Mouse (Mus musculus) embryonic stem cell, embryonic (primary cell): ENCODE data around the gene Slc25a10.

Experiments used
- CTCF ChIA-PET, 4 experiments: fragments of 300-600 bp in 2 of 4; fragments of 350-600 bp in 2 of 4; sonication (Branson Sonifier 250); formaldehyde crosslinking; loops; one replicate each; lab custom pipeline; 2022; ENCODE audit warnings: inconsistent platforms in 2 of 4; lab: Charles Lee
- POLR2A ChIA-PET, 4 experiments: fragments of 300-600 bp in 2 of 4; fragments of 350-600 bp in 2 of 4; sonication (Branson Sonifier 250); formaldehyde crosslinking; loops; one replicate each; lab custom pipeline; 2022; ENCODE audit warnings: antibody characterized with exemption in 4 of 4, inconsistent platforms in 1 of 4; lab: Charles Lee

The Slc25a10 gene

DNA sequence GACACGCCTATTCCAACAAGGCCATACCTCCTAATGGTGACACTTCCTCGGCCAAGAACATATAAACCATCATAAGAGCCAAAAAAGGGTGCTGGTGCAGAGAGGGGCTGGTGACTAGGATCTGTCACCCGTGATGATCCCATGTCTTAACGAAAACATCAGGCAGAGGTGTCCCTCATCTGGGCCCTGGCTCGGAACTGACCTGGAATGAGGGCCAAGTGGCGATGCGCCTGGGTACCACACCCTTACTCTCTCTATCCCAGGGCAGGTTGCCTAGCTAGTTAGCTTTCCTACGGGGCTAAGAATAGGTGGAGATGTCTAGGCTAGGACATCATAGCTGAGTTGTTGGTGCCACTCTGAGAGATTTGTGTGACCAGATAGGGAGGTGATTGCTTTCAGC lies 42.5 kb downstream of the Slc25a10 start:
- ChIA-PET POLR2A (interaction anchor here in 2 of 4 experiments (0.8 to 1.8 kb wide), 8 partner anchors 9 to 209 kb away, joined by 3 to 5 read pairs (median 3); partner anchors contain the start of genes Arl16 (in 1 of the 2), P4hb (in 1 of the 2) and Ppp1r27 (in 1 of the 2)), CTCF (no interaction called here)

DNA sequence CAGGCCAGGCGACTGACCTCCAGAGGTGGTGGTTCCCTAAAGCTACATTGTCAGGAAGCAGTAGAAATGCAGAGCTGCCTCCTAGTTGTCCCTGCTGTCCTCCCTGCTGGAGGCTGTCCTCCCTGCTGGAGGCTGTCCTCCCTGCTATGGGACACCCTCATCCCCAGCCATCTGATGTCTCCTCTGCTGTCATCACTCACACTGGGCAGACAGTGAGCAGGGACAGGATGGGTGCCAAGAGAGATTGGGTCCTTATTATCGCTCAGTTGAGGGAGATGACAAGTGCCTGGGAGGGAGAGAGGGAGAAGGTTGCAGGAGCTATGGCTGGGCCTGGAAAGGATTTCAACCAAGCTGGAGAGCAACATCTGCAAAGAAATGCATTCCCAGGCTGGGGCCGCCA lies 43.5 kb downstream of the Slc25a10 start:
- POLR2A ChIA-PET, result interaction anchor here in 2 of 4 experiments (0.8 to 1.8 kb wide), 5 partner anchors 8 to 207 kb away, joined by 3 to 5 read pairs (median 4); partner anchors contain the start of gene Arl16 (in 2 of the 2)
- CTCF ChIA-PET, result no interaction called here

DNA sequence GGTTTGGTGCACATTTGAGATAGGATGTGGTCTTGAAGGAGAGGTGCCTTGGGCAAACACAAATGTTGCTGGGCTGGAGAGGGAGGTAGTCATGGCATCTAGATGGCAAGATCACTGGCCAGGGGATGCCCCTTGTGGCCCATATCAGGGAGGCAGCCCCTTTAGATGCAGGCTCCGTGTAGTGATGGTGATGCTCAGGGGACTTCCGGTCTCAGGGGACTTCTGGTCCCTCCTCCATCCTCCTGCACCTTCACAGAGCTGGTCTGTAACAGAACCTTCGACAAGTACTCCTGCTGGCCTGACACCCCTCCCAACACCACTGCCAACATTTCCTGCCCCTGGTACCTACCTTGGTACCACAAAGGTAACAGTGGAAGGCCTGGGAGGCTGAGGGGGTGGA lies 44.2 kb downstream of the Slc25a10 start:
- CTCF ChIA-PET, result interaction anchor here in 1 of 4 experiments (0.9 to 1.0 kb wide), 2 partner anchors 44 to 46 kb away, joined by 3 read pairs; no protein-coding TSS in a partner anchor
- POLR2A ChIA-PET, result interaction anchor here in 1 of 4 experiments (1.1 to 1.4 kb wide), 3 partner anchors 15 to 68 kb away, joined by 3 to 4 read pairs (median 4); partner anchors contain the start of genes Arl16 and Ppp1r27

DNA sequence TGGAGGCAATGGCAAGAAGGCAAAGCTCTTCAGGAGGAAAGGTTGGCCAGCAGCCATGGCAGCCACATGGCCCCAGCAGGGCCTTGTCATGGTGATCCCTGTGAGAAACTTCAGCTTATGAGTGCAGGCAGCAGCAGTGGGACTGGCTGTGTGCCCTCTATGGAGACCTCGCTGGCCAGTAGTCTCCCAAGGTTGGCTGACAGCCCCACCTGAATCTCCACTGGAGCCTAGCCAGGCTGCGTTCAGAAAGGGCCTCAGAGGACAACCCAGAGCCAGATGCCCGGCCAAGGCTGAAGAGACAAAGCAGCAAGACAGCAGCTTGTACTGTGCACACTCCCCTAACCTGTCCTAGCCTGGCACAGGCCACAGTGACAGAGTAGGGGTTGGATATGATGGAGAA lies 46.8 kb downstream of the Slc25a10 start:
- CTCF ChIA-PET, result interaction anchor here in 1 of 4 experiments (1.2 to 1.3 kb wide), 2 partner anchors 41 to 238 kb away, joined by 3 read pairs; no protein-coding TSS in a partner anchor
- POLR2A ChIA-PET, result interaction anchor here in 3 of 4 experiments (0.7 to 1.9 kb wide), 17 partner anchors 8 to 238 kb away, joined by 3 to 11 read pairs (median 4); partner anchors contain the start of genes P4hb (in 2 of the 3), Dcxr (in 1 of the 3), Gcgr (in 1 of the 3) and Mrpl12 (in 1 of the 3)

DNA sequence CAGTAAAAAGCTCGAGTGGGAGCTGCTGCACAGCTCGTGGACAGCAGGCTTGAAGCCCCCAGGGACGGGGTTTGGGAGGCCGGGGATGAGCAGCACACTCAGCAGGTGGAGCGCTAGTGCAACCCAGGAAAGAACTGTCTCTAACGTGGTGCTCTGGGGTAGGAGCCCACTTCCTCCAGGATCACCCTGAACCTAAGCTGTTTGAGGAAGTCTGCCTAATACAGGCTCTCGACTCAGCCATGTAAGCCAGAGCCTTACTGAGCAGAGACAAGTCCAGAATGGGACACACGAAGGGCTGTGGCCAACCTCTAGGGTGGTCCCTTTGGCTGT lies 47.3 kb downstream of the Slc25a10 start:
- ChIA-PET CTCF (interaction anchor here in 1 of 4 experiments (1.2 to 2.4 kb wide), 3 partner anchors 39 to 237 kb away, joined by 3 to 7 read pairs (median 3); no protein-coding TSS in a partner anchor), POLR2A (interaction anchor here in 3 of 4 experiments (0.7 to 1.9 kb wide), 19 partner anchors 8 to 237 kb away, joined by 3 to 11 read pairs (median 3); partner anchors contain the start of genes Gcgr (in 2 of the 3), P4hb (in 2 of the 3), Dcxr (in 1 of the 3) and Mrpl12 (in 1 of the 3))

DNA sequence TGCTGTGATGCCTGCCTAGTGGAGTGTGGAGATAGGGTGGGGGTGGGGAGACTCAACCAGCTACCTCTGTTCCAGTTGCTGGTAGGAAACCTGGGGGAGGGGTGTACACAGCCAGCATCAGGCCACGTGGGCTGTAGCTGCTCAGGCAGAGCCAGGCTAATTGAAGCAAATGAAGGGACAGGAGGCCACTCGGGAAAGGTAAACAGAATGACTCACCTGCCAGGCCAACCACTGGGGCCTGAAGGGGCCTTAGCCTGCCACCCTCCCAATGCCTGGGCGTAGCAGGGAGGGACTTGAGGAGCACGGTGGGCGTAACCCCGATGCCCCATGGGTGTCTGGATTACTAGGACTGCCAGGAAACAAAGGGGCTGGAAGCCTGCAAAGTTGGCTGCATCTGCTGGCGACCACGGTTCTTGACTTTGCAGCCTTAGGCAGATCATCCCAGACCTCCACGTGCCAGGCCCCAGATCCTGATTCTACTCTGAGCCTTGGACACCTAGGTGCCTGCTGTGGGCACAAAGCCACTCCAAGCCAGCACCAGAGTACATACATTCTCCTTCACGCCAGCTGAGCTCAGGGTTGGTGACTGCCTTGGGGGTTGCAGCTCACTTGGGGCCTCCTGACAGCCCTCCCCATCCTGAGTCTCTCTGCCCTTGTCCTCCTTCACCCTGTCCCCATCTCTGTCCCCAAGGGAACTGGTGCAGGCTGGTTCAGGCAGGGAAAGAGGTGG lies 47.8 kb downstream of the Slc25a10 start:
- ChIA-PET CTCF (interaction anchor here in 1 of 4 experiments (0.6 to 2.4 kb wide), 3 partner anchors 38 to 52 kb away, joined by 3 to 7 read pairs (median 3); no protein-coding TSS in a partner anchor), POLR2A (interaction anchor here in 3 of 4 experiments (0.7 to 2.8 kb wide), 23 partner anchors 8 to 237 kb away, joined by 3 to 13 read pairs (median 3); partner anchors contain the start of genes Gcgr (in 2 of the 3), P4hb (in 2 of the 3), Cenpx (in 1 of the 3) and Dcxr (in 1 of the 3))

DNA sequence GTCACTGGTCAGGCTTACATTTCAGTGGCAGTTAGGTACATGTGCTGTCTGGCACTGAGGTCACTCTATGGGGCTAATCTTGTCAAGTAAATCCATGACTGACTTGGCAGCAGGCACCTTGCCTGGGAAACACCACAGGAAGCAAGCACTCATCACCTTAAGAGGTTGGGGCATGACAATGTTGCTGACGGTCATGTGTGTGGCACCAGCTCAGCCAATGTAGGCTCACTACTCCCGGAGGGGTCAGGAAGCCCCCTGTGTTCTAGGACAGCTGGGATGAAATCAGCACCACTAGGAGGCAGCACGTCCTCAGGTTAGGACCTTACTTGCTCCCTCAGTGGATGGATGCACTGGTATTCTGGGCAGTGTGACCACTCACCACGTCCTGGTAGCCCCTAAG lies 50.3 kb downstream of the Slc25a10 start:
- ChIA-PET CTCF (interaction anchor here (0.5 to 2.4 kb wide), 21 partner anchors 9 to 511 kb away, joined by 3 to 9 read pairs (median 4); partner anchors contain the start of genes Gcgr (in 2 of the 4), Ppp1r27 (in 2 of the 4), P4hb (in 1 of the 4) and Slc25a10 (in 1 of the 4)), POLR2A (interaction anchor here in 3 of 4 experiments (0.7 to 3.9 kb wide), 22 partner anchors 9 to 102 kb away, joined by 3 to 16 read pairs (median 4); partner anchors contain the start of genes P4hb (in 3 of the 3), Gcgr (in 2 of the 3), Ppp1r27 (in 2 of the 3) and Arhgdia (in 1 of the 3))

DNA sequence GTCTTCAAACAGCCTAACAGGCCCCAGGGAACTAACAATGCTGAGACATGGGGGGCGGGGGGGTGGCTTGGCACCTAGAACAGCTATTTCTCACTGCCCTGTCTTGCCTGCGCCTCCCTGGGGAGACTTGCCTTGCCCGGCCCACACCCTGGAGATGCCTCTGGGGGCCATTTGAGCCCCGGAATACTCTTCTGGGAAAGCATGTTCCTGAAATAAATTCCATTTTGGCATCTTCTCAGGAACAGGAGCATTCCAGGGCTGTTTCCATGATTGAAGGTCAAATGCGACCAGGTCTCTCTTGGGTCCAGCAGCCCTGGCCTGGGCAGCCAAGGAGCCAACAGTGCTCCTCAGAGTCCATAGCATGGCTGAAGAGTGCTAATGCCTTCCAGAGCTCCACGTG lies 50.7 kb downstream of the Slc25a10 start:
- CTCF ChIA-PET, result interaction anchor here (0.5 to 2.4 kb wide), 17 partner anchors 8 to 300 kb away, joined by 3 to 9 read pairs (median 4); partner anchors contain the start of genes Gcgr (in 2 of the 4), Ppp1r27 (in 2 of the 4), P4hb (in 1 of the 4) and Slc25a10 (in 1 of the 4)

DNA sequence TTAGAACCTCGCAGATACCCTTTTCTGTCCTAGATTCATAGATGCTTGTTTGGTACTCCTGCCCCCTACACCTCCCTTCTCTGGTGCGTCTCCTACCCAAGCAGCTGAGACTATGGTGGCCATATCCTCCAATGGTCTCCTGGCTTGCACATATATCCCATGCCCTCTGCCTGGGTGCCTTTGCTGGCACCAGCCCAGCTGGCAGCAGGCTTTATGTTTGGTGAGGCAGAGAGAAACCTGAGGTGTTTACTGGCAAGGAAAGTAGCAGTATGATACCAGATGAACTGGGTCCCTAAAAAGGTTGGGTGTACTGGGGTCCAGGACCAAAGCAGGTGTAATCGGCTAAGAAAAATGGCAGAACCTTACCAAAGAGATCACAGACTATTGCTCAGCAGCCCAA lies 54.3 kb downstream of the Slc25a10 start:
- ChIA-PET CTCF (interaction anchor here in 2 of 4 experiments (0.6 to 0.7 kb wide), 2 partner anchors 13 to 33 kb away, joined by 3 read pairs; no protein-coding TSS in a partner anchor), POLR2A (interaction anchor here in 3 of 4 experiments (0.9 to 3.1 kb wide), 5 partner anchors 9 to 175 kb away, joined by 3 to 9 read pairs (median 3); partner anchors contain the start of gene P4hb (in 1 of the 3))

More for the DNA sequence above, 50.7 kb downstream of the Slc25a10 start:
- POLR2A ChIA-PET, result interaction anchor here in 3 of 4 experiments (0.7 to 3.9 kb wide), 14 partner anchors 8 to 75 kb away, joined by 3 to 16 read pairs (median 4); partner anchors contain the start of genes Gcgr (in 2 of the 3), P4hb (in 2 of the 3), Ppp1r27 (in 2 of the 3) and Arl16 (in 1 of the 3)

DNA sequence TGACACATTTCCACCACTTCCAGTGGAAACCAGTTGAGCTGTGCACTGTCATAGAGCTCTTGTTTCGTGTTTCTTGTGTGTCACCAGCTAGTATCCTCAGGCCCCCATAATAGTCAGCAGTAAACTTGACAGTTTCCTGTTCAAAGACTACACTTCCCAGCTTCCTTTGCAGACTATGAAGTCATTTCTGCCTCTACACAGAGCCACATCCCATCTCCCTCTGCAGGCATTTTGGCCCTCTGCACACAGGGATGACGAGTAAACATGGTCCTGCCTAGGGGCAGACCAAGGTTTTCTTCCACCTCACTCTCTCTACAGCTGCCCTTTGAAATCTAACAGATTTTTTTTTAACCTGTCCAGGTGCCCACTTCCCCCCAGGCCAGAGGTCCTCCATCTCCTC lies 55.8 kb downstream of the Slc25a10 start:
- CTCF ChIA-PET, result interaction anchor here in 1 of 4 experiments (1.0 kb wide), 1 partner anchor 30 kb away, joined by 3 read pairs; no protein-coding TSS in a partner anchor

DNA sequence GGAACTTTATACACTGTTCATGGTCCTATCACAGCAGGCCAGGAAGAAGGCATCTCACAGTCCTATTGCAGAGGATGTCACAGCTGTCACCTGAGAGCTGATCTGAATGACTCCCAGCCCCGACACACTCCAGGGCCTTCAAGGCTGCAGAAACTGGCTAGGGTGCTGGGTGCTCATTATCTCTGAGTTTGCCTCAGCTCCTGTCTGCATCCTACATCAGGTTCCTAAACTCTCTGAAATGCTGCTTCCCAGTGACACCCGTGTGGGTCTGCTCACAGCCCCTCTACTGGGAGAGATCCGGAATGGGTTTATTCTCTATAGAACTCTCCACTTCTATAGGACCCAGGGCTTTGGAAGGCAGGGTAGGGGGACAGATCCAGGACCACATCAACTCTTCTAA lies 56.6 kb downstream of the Slc25a10 start:
- ChIA-PET CTCF (interaction anchor here in 1 of 4 experiments (0.7 kb wide), 1 partner anchor 674 kb away, joined by 3 read pairs; no protein-coding TSS in a partner anchor), POLR2A (interaction anchor here in 3 of 4 experiments (1.0 to 9.1 kb wide), 9 partner anchors 14 to 126 kb away, joined by 3 to 78 read pairs (median 4); partner anchors contain the start of genes P4hb (in 3 of the 3), Gcgr (in 2 of the 3) and Pycr1 (in 1 of the 3))

More for the DNA sequence above, 55.8 kb downstream of the Slc25a10 start:
- POLR2A ChIA-PET, result interaction anchor here in 3 of 4 experiments (0.6 to 4.0 kb wide), 14 partner anchors 9 to 816 kb away, joined by 3 to 12 read pairs (median 3); partner anchors contain the start of genes P4hb (in 3 of the 3), Gcgr (in 1 of the 3) and Pycr1 (in 1 of the 3)

DNA sequence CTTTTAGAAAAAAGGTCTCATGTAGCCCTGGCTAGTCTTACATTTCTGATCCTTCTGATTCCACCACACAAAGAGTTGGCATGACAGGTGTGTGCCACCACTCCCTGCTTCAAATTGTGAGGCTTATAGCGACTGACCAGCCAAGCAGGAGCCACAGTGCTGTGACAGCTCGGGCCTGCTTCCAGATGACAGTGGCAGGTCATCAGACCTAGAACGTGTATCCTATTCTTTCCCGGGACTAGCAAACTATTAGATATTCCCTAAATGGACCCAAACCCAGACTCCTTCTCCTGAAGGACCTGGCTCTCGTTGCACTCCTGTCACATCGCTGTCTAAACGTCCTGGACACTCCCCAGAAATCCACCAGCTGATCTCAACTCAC lies 57.1 kb downstream of the Slc25a10 start:
- CTCF ChIA-PET, result interaction anchor here in 1 of 4 experiments (0.7 kb wide), 1 partner anchor 673 kb away, joined by 3 read pairs; no protein-coding TSS in a partner anchor
- POLR2A ChIA-PET, result interaction anchor here in 3 of 4 experiments (0.7 to 9.1 kb wide), 14 partner anchors 8 to 135 kb away, joined by 3 to 78 read pairs (median 4); partner anchors contain the start of genes Gcgr (in 2 of the 3), P4hb (in 2 of the 3) and Pycr1 (in 1 of the 3)
